Mouse (Mus musculus) kidney, embryonic 15.5 days (tissue): Measurements from ENCODE around the gene Rassf1. TPM values are rescaled to one million over a fixed set of nuclear protein-coding genes. Genes with fewer than 3 reads are reported as not detected.
A peak's percentile ranks its signal among the peaks of the same experiment; 100 is the strongest.
"Not testable (repeated sequence)": the region's sequence is repeated elsewhere in the genome, so short reads cannot be mapped to it uniquely, and the experiment has no call there.

Experiments used
- ATAC-seq: fragments of 200-750 bp; cut with Nextera tagmentation; replicated peaks from 2 replicates; pipeline ENCODE4 v1.8.0; 2017; ENCODE audit warnings: moderate TSS enrichment; ENCODE audit not compliant: low FRiP score
- H3K27ac ChIP-seq: fragments of 300-500 bp; sonication (generic); 2 replicates; pipeline ENCODE4 v1.5.1; 2015; ENCODE audit warnings: mild to moderate bottlenecking, inconsistent platforms
- H3K27me3 ChIP-seq: fragments of 300-500 bp; sonication (generic); 2 replicates; pipeline ENCODE4 v1.6.1; 2015; ENCODE audit warnings: inconsistent platforms
- H3K36me3 ChIP-seq: fragments of 300-500 bp; sonication (generic); 2 replicates; pipeline ENCODE4 v1.6.1; 2015; ENCODE audit warnings: inconsistent platforms
- H3K4me1 ChIP-seq: fragments of 300-500 bp; sonication (generic); 2 replicates; pipeline ENCODE4 v1.6.1; 2015; ENCODE audit warnings: inconsistent platforms
- H3K4me2 ChIP-seq: fragments of 300-500 bp; sonication (generic); 2 replicates; pipeline ENCODE4 v1.6.1; 2015; ENCODE audit warnings: moderate library complexity, mild to moderate bottlenecking, inconsistent platforms
- H3K4me3 ChIP-seq: fragments of 300-500 bp; sonication (generic); replicated peaks from 2 replicates; pipeline ENCODE4 v1.5.1; 2015; ENCODE audit warnings: mild to moderate bottlenecking, inconsistent platforms
- H3K9ac ChIP-seq: fragments of 300-500 bp; sonication (generic); 2 replicates; pipeline ENCODE4 v1.6.1; 2015; ENCODE audit warnings: mild to moderate bottlenecking, inconsistent platforms
- H3K9me3 ChIP-seq: fragments of 300-500 bp; sonication (generic); replicated peaks from 2 replicates; pipeline ENCODE4 v1.6.1; 2016; ENCODE audit warnings: inconsistent platforms
- WGBS: fragments of 180-500 bp; shearing (Covaris S2); methylation state at CpG from one replicate; pipeline ENCODE4 v1.1.7; 2015; ENCODE audit warnings: mixed read lengths; 5-methylcytosine and 5-hydroxymethylcytosine counted together
- polyA plus RNA-seq: library from polyadenylated mRNA; unstranded; fragments of >200 nt; fragmentation: Nextera tagmentation; extraction: Ambion mirVana; gene quantifications from 2 replicates; pipeline ENCODE4 v1.2.1, GENCODE M21; 2015

The Rassf1 gene
- polyA plus RNA-seq, 1 experiment from 2014 or later = 63.4 TPM

DNA sequence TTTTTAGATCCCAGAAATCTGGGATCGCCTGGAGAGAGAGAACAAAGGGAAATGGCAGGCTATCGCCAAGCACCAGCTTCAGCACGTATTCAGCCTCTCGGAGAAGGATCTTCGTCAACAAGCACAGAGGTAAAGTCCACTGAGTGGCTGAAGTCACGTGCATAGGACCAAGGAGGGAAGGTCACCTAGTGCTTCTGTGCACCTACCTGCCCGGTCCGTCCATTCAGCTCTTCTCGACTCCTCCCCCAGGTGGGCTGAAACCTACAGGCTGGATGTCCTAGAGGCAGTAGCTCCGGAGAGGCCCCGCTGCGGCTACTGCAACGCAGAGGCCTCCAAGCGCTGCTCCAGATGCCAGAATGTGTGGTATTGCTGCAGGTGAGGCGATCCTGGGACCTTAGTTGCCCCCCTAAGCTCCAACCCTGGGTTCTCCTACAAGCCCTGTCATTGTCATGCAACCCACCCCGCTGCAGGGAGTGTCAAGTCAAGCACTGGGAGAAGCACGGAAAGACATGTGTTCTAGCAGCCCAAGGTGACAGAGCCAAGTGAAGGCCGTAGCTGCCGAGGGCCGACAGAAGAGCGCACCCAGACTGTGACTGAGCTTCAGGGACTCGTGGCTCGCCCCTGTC is 751 bp upstream of the Rassf1 start:
- peak overlapping the region; percentile 70 for H3K4me2 ChIP-seq
- H3K36me3 ChIP-seq = 0 out of 2 replicates have a peak, but pooled peaks cover 4% of the 10 kb centered on the region
- H3K4me3 ChIP-seq = peak overlapping the region; percentile 79
- H3K27me3 ChIP-seq = no peaks in the 10 kb centered on the region; the same call in 1 of the 2 replicates
- peaks cover 64% of the 10 kb centered on the region for H3K4me1 ChIP-seq
- H3K27ac ChIP-seq = peak overlapping the region; percentile 99
- H3K9me3 ChIP-seq = no peaks in the 10 kb centered on the region
- 28% methylated on average over 23 of the region's 23 CpGs for WGBS
- peak overlapping the region; percentile 52; the same call in 1 of the 2 replicates for H3K9ac ChIP-seq
- ATAC-seq = no peak

DNA sequence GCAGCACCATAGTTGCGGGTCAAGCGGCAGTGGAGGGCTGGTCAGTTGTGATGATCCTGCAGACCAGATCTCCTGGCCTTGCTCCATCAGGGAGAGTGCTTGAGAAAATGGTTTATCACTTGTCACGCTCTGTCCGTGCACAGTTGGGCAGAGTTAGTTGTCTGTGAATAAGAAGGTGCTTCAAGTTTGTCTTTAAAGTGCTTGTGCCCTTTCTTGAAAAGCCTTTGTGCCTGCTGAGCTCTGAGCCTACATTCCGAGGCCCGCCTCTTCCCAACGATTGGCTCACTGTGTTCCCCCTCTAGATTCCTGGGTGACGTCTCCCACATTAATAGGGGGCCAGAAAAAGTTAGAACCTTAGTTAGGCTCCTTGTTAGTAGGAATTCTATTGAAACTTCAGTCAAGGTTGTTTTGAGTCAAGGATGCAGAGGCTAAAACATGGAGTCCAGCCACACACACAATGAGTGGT is 568 bp downstream of the Rassf1 start:
- no peak for ATAC-seq
- WGBS = 10% methylated on average over 8 of the region's 8 CpGs
- peak overlapping the region; percentile 52 for H3K9ac ChIP-seq
- H3K4me1 ChIP-seq = peaks cover 69% of the 10 kb centered on the region
- H3K4me2 ChIP-seq = peak overlapping the region; percentile 70
- H3K9me3 ChIP-seq = no peaks in the 10 kb centered on the region
- peaks cover 6% of the 10 kb centered on the region for H3K36me3 ChIP-seq
- H3K4me3 ChIP-seq = peak overlapping the region; percentile 79
- no peaks in the 10 kb centered on the region; the same call in 1 of the 2 replicates for H3K27me3 ChIP-seq
- H3K27ac ChIP-seq = peak overlapping the region; percentile 99

DNA sequence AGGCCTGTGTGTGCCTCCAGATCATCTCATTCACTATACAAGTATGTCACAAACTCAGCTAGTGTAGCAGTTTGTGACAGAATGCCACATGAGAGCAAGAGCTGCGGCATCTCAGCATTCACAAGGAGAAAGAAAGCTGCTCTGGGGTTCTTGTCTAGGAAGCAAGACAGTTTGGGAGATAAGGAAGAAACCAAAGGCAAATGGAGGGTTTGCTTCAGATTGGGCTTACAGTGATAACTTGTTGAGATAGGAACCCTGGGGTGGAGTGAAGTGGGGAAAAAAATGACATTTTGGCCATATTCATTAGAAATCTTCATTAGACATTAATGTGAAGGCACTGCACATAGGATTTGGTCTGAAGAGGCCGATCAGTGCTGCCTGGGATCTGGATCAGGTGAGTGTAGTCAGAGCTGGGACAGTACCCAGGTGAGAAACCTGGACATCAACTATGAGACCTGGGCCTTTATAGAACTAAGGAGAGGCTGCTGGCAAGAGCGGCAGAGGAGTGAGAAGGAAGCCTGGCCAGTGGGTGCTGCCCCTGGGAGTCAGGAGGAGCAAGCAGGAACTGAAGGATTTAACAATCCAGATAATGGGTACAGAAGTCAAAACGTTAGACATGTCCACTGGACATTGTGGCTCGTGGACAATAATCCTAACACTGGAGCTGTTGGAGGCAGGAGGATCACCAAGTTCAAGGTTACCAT is 1.5 kb downstream of the Rassf1 start:
- ATAC-seq = no peak
- Histone ChIP-seq H3K4me2 (peak overlapping the region; percentile 70), H3K27me3 (no peaks in the 10 kb centered on the region; the same call in 1 of the 2 replicates), H3K27ac (peak overlapping the region; percentile 99), H3K9me3 (no peaks in the 10 kb centered on the region), H3K4me1 (peaks cover 66% of the 10 kb centered on the region), H3K4me3 (peak overlapping the region; percentile 79), H3K9ac (peak overlapping the region; percentile 52), H3K36me3 (peaks cover 15% of the 10 kb centered on the region)
- 65% methylated on average over 5 of the region's 5 CpGs for WGBS

DNA sequence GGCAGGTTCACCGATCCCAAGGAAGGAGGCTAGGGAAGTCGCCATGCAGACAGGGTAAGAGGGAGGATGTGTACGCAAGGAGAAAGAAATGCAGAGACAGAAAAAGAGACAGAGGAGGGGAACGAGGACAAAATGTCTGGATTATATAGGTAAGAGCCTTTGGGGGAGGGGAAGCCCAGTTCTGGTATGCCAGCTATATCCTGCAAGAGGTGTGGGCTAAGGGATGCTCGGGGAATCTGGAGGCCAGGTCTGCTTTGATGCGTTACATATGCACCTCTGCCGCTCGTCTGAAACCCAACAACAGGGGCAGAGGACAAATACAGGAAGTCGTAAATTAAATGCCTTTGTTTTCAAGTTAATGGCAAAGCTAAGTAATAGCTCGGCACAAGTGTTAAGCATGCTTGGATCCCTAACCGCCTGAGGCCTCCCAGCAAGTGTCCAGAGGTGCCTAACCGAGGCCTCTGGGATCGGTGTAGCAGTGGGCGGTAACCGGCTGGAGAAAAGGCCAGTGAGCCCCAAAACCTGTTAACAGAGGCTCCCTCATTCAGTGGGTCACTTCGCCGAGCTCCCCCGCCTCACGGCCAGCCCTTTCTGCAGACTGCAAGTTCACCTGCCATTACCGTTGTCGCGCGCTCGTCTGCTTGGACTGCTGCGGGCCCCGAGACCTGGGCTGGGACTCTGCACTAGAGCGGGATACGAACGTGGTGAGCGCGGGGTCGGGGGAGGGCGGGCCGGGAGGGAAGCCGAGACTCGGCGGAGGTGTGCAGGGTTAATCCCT is 2.4 kb downstream of the Rassf1 start:
- H3K9ac ChIP-seq = peak overlapping the region; percentile 84
- no peaks in the 10 kb centered on the region for H3K9me3 ChIP-seq
- H3K4me3 ChIP-seq = peak overlapping the region; percentile 79
- peak overlapping the region; percentile 99 for H3K27ac ChIP-seq
- WGBS = 1% methylated on average over 37 of the region's 37 CpGs
- peaks cover 66% of the 10 kb centered on the region for H3K4me1 ChIP-seq
- no peaks in the 10 kb centered on the region; the same call in 1 of the 2 replicates for H3K27me3 ChIP-seq
- peaks cover 24% of the 10 kb centered on the region for H3K36me3 ChIP-seq
- H3K4me2 ChIP-seq = peak overlapping the region; percentile 70
- ATAC-seq = peak; percentile 58; the same call in 1 of the 2 replicates

DNA sequence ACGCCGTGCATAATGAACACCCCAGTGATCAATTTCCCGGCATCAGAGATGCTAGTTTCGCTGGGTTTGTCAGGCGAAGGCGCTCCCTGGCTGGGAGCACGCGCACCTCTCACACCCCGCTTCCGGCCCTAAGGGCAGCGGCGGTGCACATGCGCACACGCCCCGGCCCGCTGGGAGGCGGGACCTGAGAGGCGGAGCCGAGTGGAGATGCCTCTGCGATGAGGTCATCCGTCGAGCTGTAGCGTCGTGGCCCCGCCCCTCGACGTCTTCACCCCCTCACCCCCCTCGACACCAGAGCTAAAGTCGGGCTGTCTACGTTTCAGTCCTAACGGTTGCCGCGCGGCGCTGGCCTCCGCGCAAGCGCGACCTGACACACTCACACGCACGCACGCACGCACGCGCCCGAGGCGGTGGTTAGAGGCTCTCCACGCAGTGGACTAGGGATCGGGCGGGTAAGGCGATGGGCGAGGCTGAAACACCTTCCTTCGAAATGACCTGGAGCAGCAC is 3.0 kb downstream of the Rassf1 start:
- 0% methylated on average over 53 of the region's 53 CpGs for WGBS
- peaks cover 66% of the 10 kb centered on the region for H3K4me1 ChIP-seq
- no peaks in the 10 kb centered on the region; the same call in 1 of the 2 replicates for H3K27me3 ChIP-seq
- peak overlapping the region; percentile 84 for H3K9ac ChIP-seq
- no peaks in the 10 kb centered on the region for H3K9me3 ChIP-seq
- H3K4me3 ChIP-seq = peak overlapping the region; percentile 79
- ATAC-seq = peak; percentile 88
- peak overlapping the region; percentile 99 for H3K27ac ChIP-seq
- peaks cover 31% of the 10 kb centered on the region for H3K36me3 ChIP-seq
- peak overlapping the region; percentile 70 for H3K4me2 ChIP-seq

DNA sequence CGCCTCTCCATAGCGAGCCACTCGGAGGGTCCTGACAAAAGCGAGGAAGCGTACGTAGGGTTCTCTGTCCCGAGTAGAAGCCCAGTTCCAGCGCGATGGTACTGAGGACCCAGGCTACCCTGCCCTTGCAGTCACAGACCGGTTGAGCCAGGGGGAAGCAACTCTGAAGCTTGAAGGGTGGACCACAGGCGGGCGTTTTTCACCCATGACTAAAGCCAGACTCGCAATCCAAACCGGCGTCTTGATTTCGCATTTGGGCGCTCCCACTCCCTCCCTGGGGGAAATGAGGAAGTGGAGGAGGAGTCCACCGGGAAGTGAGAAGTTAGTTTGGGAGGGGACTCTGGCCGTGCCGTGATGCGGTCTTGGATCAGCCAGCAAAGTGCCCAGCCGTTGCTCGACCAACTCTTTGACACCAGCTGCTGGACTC is 3.7 kb downstream of the Rassf1 start:
- peaks cover 37% of the 10 kb centered on the region for H3K36me3 ChIP-seq
- under 1% methylated on average over 23 of the region's 23 CpGs for WGBS
- H3K4me3 ChIP-seq = peak overlapping the region; percentile 79
- peak overlapping the region; percentile 99 for H3K27ac ChIP-seq
- peak; percentile 22 for ATAC-seq
- no peaks in the 10 kb centered on the region for H3K27me3 ChIP-seq
- no peaks in the 10 kb centered on the region for H3K9me3 ChIP-seq
- peaks cover 62% of the 10 kb centered on the region for H3K4me1 ChIP-seq
- peak overlapping the region; percentile 70 for H3K4me2 ChIP-seq
- H3K9ac ChIP-seq = peak overlapping the region; percentile 84

DNA sequence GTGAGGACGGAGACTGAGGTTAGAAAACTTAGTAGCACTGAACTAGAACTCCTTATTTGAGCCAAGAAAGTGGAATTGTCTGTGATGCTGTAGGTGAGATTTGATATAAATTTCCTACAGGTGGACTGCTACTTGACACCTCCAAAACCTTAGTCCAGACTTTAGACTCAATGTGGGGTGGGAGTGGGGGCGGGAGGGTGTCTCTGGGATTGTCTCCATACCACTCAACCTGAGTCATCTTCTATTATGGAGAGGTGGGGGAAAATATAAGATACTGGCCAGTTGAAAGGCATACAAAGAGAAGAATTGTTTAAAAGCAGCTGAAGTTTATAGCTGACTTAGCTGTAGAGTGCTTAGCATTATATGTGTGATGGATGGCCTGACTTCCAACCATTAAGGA is 4.3 kb downstream of the Rassf1 start:
- Histone ChIP-seq H3K4me2 (peak overlapping the region; percentile 70), H3K9me3 (no peaks in the 10 kb centered on the region), H3K4me1 (peaks cover 55% of the 10 kb centered on the region), H3K27me3 (no peaks in the 10 kb centered on the region), H3K36me3 (peaks cover 44% of the 10 kb centered on the region), H3K27ac (peak overlapping the region; percentile 99), H3K9ac (peak overlapping the region; percentile 84), H3K4me3 (peak overlapping the region; percentile 79)
- 28% methylated on average over 2 of the region's 2 CpGs for WGBS
- no peak for ATAC-seq

- H3K4me2 ChIP-seq = peak overlapping the region; percentile 70
- no peaks in the 10 kb centered on the region for H3K9me3 ChIP-seq
- peak overlapping the region; percentile 99 for H3K27ac ChIP-seq
- no peaks in the 10 kb centered on the region for H3K27me3 ChIP-seq
- peaks cover 49% of the 10 kb centered on the region for H3K4me1 ChIP-seq
- H3K9ac ChIP-seq = peak overlapping the region; percentile 84; the same call in 1 of the 2 replicates
- no peak for ATAC-seq
- H3K36me3 ChIP-seq = peaks cover 50% of the 10 kb centered on the region
- 73% methylated on average over 3 of the region's 3 CpGs for WGBS
- H3K4me3 ChIP-seq = peak overlapping the region; percentile 79
Observed at GRCm38 (mm10) chr9:107556346-107556745, 5.0 kb downstream of the Rassf1 start.

DNA sequence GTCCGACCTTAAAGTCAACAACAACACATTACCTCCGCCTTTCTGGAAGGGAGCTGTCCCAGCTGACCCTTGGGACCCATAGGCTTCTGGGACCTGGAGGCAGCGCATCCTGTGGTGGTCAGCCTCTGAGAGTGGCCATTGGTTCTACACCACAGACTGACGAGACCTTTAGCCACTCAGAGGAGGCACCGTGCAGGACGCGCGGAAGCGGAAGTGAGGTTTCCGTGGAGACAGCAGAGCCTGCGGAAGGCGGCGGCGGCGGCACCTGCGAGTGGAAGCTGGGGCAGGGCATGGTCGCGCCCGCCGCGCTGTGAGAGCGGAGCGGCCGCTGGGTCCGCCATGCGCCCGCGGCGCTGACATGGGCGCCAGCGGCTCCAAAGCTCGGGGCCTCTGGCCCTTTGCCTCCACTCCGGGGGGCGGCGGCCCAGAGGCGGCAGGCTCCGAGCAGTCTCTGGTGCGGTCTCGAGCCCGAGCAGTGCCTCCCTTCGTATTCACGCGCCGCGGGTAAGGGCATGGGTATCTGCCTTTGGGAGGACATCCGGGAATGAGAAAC is 11.8 kb downstream of the Rassf1 start, which contains the start of gene Tusc2:
Gene Tusc2, plus strand, starts transcription at position 227 of the 553 bp plus-strand sequence.
- Histone ChIP-seq H3K9ac (peak within 1 kb of the TSS; percentile 80), H3K36me3 (peaks cover 64% of the 10 kb centered on the region), H3K27me3 (no peaks in the 10 kb centered on the region), H3K4me1 (peaks cover 47% of the 10 kb centered on the region), H3K9me3 (no peaks in the 10 kb centered on the region), H3K4me3 (peak within 1 kb of the TSS; percentile 97), H3K27ac (peak within 1 kb of the TSS; percentile 80), H3K4me2 (peak within 1 kb of the TSS; percentile 85)
- peak; percentile 95 for ATAC-seq
- WGBS = under 1% methylated on average over 46 of the region's 46 CpGs

- peaks cover 58% of the 10 kb centered on the region for H3K4me1 ChIP-seq
- peaks cover 43% of the 10 kb centered on the region for H3K36me3 ChIP-seq
- peak overlapping the region; percentile 89 for H3K27ac ChIP-seq
- H3K9me3 ChIP-seq, H3K27me3 ChIP-seq, ATAC-seq, H3K9ac ChIP-seq: not testable (repeated sequence)
- 50% methylated on average over 5 of the region's 5 CpGs for WGBS
- H3K4me2 ChIP-seq = peak overlapping the region; percentile 72
- H3K4me3 ChIP-seq = peak overlapping the region; percentile 18; the same call in 1 of the 2 replicates
Observed at GRCm38 (mm10) chr9:107565556-107565955, 14.2 kb downstream of the Rassf1 start.

- ATAC-seq = no peak
- no peaks in the 10 kb centered on the region for H3K9me3 ChIP-seq
- peak overlapping the region; percentile 72 for H3K4me2 ChIP-seq
- H3K4me1 ChIP-seq = peaks cover 64% of the 10 kb centered on the region
- H3K36me3 ChIP-seq = peaks cover 43% of the 10 kb centered on the region
- no peak overlapping the region for H3K9ac ChIP-seq
- peak overlapping the region; percentile 89 for H3K27ac ChIP-seq
- 55% methylated on average over 15 of the region's 15 CpGs for WGBS
- peak overlapping the region; percentile 21 for H3K4me3 ChIP-seq
- H3K27me3 ChIP-seq = no peaks in the 10 kb centered on the region
Observed at GRCm38 (mm10) chr9:107566041-107566709, 14.8 kb downstream of the Rassf1 start.
